Mouse (Mus musculus): ENCODE measurements around the gene Ptp4a2. TPM values are rescaled to one million over a fixed set of nuclear protein-coding genes. Genes with fewer than 3 reads are reported as not detected.

Gene Ptp4a2
- total RNA-seq, 2 experiments from 2014 or later = 142 to 143 TPM

DNA sequence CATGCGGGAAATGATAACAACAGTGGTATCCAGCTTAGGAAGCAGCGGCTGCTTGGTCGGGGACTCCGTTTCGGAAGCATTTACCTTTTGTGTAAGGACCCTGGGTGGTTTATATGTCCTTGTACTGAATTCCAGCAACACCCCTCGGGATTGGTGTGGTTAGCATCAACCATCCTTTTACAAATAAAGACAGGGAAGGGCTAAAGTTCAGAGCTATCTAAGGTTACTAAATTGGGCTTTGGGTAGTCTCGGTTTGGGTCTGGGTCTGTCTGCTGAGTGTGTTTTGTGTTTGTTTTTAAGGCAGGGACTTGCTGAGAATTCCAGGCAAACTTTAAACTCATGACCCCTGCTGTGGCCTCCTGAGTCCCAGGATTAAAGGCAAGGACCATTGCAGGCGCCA, 15.2 kb upstream of the Ptp4a2 start:
- DNase-seq (ENCODE audit: low spot score in 2 of 2) = no peak

- no peak for DNase-seq (ENCODE audit: low spot score in 2 of 2)
Observed at GRCm38 (mm10) chr4:129797985-129798384, 13.0 kb upstream of the Ptp4a2 start.

GRCm38 (mm10) chr4:129803368-129803767, 7.7 kb upstream of the Ptp4a2 start:
- DNase-seq (ENCODE audit: low spot score in 2 of 2) = no peak

DNA sequence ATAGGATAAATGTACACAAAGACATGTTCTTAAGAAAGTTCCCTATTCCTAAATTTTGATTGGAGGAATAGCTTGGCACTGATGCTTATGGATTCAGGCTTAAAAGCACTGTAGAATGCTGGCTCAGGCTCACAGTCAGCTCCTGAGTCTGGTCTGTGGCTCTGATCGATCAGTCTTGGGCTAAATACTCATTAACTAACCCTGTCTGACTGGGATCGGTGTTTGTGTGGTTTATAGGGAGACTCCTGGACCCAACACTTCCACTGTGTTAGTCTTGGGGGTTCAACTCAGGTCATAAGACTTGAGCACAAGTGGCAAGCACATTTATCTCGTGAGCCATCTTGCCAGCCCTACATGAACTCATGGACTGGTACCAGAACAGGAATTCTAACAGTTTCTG, 6.0 kb upstream of the Ptp4a2 start:
- DNase-seq (ENCODE audit: low spot score in 2 of 2) = no peak

GRCm38 (mm10) chr4:129811605-129812468, 818 bp downstream of the Ptp4a2 start:
- no peak for DNase-seq (ENCODE audit: low spot score in 2 of 2)

DNA sequence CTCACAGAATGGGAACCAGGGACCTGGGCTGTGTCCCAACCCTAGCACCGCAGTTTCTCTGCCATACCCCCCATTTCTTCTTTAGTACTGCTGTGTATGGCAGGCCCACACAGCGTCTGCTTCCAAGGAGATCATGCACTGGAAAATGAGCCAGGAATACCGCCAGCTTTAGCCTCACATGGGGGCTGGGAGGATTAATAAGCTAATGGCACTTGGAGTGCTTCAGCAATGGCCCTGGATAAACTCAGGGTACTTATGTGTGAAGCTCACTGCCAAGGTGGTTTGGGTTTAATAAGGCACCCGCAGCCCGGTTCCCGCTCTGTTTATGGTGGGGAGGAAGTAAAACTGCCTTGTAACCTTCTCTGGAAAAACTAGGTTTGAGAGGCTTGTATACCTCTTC, 6.6 kb downstream of the Ptp4a2 start:
- peak; percentile 32 to 66 for DNase-seq (ENCODE audit: low spot score in 2 of 2)

DNA sequence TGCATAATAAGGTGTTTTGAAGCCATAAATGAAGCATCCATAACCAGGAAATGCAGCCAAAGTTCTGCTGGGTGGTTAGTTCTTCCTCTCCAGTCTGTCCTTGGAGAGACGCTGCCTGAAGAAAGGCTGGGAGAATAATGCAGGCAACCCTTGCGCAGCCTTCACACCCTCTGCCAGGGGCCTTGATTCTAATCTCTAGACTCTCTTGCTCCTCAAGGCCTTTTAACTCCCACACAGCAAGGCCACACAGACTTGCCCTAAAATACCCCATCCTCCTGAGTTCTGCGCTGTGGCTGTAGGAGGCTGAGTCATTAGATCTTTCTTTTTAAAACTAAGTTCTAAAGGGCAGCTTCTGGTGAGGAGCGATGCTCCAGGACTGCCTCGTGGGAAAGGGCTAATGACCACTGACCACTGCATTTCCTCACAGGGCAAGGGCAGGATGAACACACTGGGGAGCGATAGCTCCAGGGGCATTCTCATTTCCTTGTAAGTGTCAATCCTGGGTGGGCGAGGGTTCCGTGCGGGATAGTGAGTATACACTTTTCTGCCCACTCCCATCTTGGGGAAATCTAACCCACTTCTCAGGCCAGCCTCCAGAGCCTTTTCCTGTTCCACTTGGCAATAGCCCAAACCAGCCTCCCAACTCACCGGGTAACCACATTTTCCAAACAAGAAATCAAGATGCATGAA, 7.6 kb downstream of the Ptp4a2 start:
- DNase-seq (ENCODE audit: low spot score in 2 of 2) = no peak

GRCm38 (mm10) chr4:129819712-129820336, 8.8 kb downstream of the Ptp4a2 start:
- peak; percentile 89 to 94 for DNase-seq (ENCODE audit: low spot score in 2 of 2)

DNA sequence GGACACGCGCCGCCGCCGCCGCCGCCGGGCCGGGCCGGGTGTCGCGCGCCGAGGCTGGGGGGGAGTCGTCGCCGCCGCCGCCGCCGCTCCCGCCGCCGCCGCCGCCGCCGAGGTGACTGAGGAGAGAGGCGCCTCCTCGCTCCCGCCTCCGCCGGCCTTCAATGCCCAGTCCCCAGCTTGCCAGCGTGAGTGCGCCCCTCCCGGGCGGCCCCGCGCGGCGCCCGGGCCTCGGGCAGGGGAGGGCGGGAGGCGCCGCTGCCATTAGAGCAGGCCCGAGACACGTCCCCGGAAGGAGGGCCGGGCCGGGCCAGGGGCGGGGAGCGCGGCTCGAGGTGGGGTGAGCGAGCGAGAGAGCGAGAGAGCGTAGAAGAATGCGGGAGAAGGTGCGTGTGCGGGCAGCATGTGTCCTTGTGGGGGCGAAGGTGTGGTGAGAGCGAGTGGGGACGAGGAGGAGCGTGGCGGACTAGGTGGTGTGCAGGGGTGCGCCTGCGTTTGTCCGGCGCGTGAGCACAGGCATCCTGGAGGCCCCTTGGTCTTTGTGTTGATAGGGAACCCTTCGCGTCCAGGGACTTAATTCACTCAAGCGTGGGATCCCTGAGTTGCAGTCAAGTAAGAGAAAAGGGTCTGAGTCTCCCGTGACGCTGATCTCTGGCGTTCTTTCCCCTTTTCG, 9.5 kb downstream of the Ptp4a2 start:
- DNase-seq (ENCODE audit: low spot score in 2 of 2) = peak; percentile 50 to 59

DNA sequence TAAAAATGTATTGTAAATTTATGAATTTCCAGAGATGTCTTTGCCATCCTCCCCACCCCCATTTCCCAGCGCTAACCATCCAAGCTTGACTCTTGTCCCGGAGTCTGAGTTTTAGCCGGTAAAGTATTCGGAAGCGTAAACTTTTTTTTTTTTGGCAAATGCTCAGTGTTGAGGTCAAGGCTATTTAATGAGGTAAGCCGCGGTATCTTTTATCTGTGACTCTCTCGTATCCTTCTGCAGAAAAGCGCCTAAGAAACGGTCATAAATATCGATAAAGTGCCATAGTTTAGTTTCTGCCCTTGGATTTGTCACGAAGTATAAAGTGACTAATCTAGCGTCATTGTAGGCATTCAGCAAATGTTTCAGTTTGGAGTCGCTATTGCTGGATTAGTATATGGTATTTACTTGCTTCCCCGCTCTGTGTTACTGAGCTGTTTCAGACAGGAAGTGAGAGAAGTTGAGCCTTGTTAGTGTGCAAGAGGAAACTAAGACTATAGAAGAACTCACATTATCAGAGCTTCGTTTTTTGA, 10.1 kb downstream of the Ptp4a2 start:
- no peak for DNase-seq (ENCODE audit: low spot score in 2 of 2)

DNA sequence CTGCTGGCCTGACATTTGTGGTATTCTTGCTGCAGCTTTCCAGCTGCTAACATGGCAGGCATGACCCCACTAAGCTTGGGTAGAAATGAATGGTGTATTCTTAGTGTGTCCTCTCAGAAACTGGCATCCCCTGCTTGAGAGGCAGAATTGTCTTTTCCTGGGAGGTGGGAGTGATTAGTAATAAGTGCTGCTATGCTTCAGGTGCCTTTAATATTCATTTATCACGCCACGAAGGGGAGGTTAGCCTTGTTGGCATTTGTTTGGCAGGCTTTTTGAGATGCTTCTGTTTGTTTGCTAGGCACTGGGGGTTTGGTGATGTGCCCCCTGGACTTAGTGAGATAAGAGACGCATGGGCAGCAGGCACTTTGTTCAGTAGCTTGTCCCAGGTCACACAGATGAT, 11.3 kb downstream of the Ptp4a2 start:
- no peak for DNase-seq (ENCODE audit: low spot score in 2 of 2)

GRCm38 (mm10) chr4:129823216-129823810, 12.3 kb downstream of the Ptp4a2 start:
- DNase-seq (ENCODE audit: low spot score in 2 of 2) = no peak

DNA sequence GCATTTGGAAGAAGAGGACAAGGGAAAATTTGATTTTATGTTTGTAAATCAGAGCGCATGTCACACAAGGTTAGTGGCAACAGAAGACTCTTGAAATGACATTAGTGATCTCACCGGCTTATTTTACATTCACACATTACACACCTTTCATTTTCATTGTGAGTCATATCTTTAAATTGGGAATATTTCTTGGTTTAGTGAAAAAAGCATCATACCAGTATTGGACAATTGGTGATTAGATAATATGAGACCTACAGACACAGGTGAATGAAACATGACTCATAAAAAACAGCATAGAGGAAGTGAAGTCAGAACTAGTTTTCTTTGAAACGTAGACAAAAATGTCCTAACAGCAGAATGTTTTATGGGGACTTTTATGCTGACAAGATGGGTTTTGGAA, 16.6 kb downstream of the Ptp4a2 start:
- no peak for DNase-seq (ENCODE audit: low spot score in 2 of 2)

DNA sequence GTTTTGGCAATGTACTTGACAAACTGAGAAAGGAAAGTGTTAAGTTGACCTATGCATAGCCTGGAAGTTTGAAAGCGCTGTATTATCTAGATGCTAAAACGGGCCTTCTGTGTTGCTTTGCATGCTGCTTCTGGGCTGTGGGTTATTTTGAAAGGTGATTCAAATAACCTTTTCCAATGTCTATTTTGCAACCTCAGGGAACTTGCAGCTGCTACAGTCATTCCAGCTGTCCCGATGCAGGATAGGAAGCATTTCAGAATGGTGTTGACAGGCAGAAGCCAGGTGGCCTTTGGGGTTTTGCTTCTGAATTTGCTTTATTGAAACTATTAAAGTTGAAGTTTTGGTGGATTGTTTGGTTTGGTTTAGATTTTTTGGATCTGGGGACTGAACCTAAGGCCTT, 17.1 kb downstream of the Ptp4a2 start:
- no peak for DNase-seq (ENCODE audit: low spot score in 2 of 2)

DNA sequence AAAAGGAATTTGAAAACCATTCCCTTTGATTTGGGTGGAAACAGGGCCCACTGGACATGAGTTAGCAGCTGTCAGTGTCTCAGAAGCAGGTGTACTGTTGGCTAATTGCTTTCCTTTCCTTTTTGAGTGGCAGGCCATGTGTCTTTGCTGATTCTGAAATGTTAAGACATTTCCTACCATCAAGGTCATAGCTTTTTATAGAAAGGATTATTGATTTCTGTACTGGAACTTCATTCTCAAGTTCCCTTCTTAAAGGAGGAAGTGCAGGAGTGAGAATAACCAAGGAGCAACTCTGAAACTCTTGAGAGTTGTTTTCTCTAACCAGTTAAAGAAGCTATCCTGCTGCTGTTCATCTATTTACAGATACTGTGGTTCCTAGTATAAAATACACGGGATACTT, 18.8 kb downstream of the Ptp4a2 start:
- no peak for DNase-seq (ENCODE audit: low spot score in 2 of 2)

- no peak for DNase-seq (ENCODE audit: low spot score in 2 of 2)
Observed at GRCm38 (mm10) chr4:129830343-129830944, 19.4 kb downstream of the Ptp4a2 start.

DNA sequence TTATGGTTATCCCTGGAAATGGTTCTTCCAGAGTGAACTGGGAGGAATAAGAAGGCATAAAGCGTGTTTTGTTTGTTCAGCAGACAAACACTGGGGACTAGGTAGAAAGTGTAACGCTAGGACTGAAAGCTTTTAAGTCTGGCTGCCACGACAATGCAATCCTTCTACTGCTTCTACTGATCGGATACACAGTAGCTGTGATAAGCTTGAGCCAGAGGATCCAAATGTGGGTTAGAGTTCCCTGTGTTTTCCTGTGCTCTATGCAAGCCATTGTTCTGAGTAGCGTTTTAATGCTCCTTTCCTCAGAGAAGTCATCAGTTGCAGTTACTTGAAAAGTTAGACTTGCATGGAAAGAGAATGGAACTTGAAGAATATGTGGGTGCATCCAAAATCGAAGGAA, 23.6 kb downstream of the Ptp4a2 start:
- no peak for DNase-seq (ENCODE audit: low spot score in 2 of 2)

GRCm38 (mm10) chr4:129835296-129835695, 24.3 kb downstream of the Ptp4a2 start:
- DNase-seq (ENCODE audit: low spot score in 2 of 2) = no peak

- no peak for DNase-seq (ENCODE audit: low spot score in 2 of 2)
Observed at GRCm38 (mm10) chr4:129839866-129840555, 29.0 kb downstream of the Ptp4a2 start.

- no peak for DNase-seq (ENCODE audit: low spot score in 2 of 2)
Observed at GRCm38 (mm10) chr4:129846823-129847222, 35.8 kb downstream of the Ptp4a2 start.
